Mouse (Mus musculus) kidney, postnatal 14 days (tissue): ENCODE measurements at regions not wholly inside any gene's neighbourhood (a gene's known extent, or its start where the extent isn't known, plus 50 kb on each side); places are given as distances from the start of the nearest gene placed in this dataset.

Experiments
- DNase-seq: peaks from one replicate; pipeline ENCODE4 v3.0.0; 2022; ENCODE audit warnings: mixed read lengths

- peak; percentile 16 for DNase-seq
These were observed 409.3 kb upstream of the Tnp1 start for GRCm38 (mm10) chr1:73425049-73425448.

GRCm38 (mm10) chr1:73418196-73418595, 402.5 kb upstream of the Tnp1 start:
- DNase-seq: no peak

- no peak for DNase-seq
These were observed 395.7 kb upstream of the Tnp1 start for GRCm38 (mm10) chr1:73411452-73411851.

GRCm38 (mm10) chr1:73399178-73399577, 383.5 kb upstream of the Tnp1 start:
- no peak for DNase-seq

- no peak for DNase-seq
These were observed 379.3 kb upstream of the Tnp1 start for GRCm38 (mm10) chr1:73395034-73395433.

- no peak for DNase-seq
These were observed 378.8 kb upstream of the Tnp1 start for GRCm38 (mm10) chr1:73394466-73394865.

- no peak for DNase-seq
These were observed 376.4 kb upstream of the Tnp1 start for GRCm38 (mm10) chr1:73392077-73392476.

GRCm38 (mm10) chr1:73389976-73390375, 374.3 kb upstream of the Tnp1 start:
- DNase-seq: no peak

GRCm38 (mm10) chr1:73389174-73389573, 373.5 kb upstream of the Tnp1 start:
- DNase-seq: no peak

GRCm38 (mm10) chr1:73381578-73381977, 365.9 kb upstream of the Tnp1 start:
- DNase-seq: no peak

- DNase-seq: peak; percentile 39
These were observed 359.0 kb upstream of the Tnp1 start for GRCm38 (mm10) chr1:73374531-73375375.

- DNase-seq: no peak
These were observed 352.5 kb upstream of the Tnp1 start for GRCm38 (mm10) chr1:73368222-73368621.

GRCm38 (mm10) chr1:73365842-73366241, 350.1 kb upstream of the Tnp1 start:
- no peak for DNase-seq

GRCm38 (mm10) chr1:73364300-73364683, 348.6 kb upstream of the Tnp1 start:
- no peak for DNase-seq

- DNase-seq: peak; percentile 62
These were observed 348.0 kb upstream of the Tnp1 start for GRCm38 (mm10) chr1:73363549-73364299.

- DNase-seq: peak; percentile 82
These were observed 346.4 kb upstream of the Tnp1 start for GRCm38 (mm10) chr1:73362122-73362521.

GRCm38 (mm10) chr1:73361300-73361699, 345.6 kb upstream of the Tnp1 start:
- DNase-seq: no peak

GRCm38 (mm10) chr1:73354447-73354846, 338.7 kb upstream of the Tnp1 start:
- DNase-seq: no peak

GRCm38 (mm10) chr1:73348476-73348875, 332.8 kb upstream of the Tnp1 start:
- DNase-seq: no peak

GRCm38 (mm10) chr1:73344587-73344986, 328.9 kb upstream of the Tnp1 start:
- no peak for DNase-seq

- peak; percentile 28 for DNase-seq
These were observed 326.2 kb upstream of the Tnp1 start for GRCm38 (mm10) chr1:73341911-73342310.

- DNase-seq: no peak
These were observed 321.7 kb upstream of the Tnp1 start for GRCm38 (mm10) chr1:73337401-73337800.

GRCm38 (mm10) chr1:73309556-73309955, 293.8 kb upstream of the Tnp1 start:
- DNase-seq: no peak

GRCm38 (mm10) chr1:73308420-73308819, 292.7 kb upstream of the Tnp1 start:
- no peak for DNase-seq
